Mouse (Mus musculus): Measurements from ENCODE around the gene Nanos3. TPM values are rescaled to one million over a fixed set of nuclear protein-coding genes. Genes with fewer than 3 reads are reported as not detected.

The Nanos3 gene
- polyA plus RNA-seq, 1 experiment = 0.87 TPM

- Histone ChIP-seq H3K36me3 (replicated peaks; ENCODE audit: low read length) (peaks cover 3% of the 10 kb centered on the region), H3K4me1 (peaks cover 65% of the 10 kb centered on the region), H3K9me3 (peaks cover 9% of the 10 kb centered on the region; the same call in 1 of the 2 replicates), H3K27me3 (replicated peaks) (peaks cover 31% of the 10 kb centered on the region), H3K4me3 (replicated peaks) (peak overlapping the region; percentile 92)
- TF ChIP-seq GATA1 (IDR thresholded peaks at IDR 0.05; ENCODE audit: borderline replicate concordance, low read length) = no peak
- no peak for TF ChIP-seq FLI1 (IDR thresholded peaks at IDR 0.05; ENCODE audit: low read length)
Measured at GRCm38 (mm10) chr8:84184085-84185043, 653 bp downstream of the Nanos3 start.

- Histone ChIP-seq H3K27me3 (replicated peaks) (peaks cover 31% of the 10 kb centered on the region), H3K9me3 (peaks cover 9% of the 10 kb centered on the region; the same call in 1 of the 2 replicates), H3K36me3 (replicated peaks; ENCODE audit: low read length) (peaks cover 3% of the 10 kb centered on the region), H3K4me1 (peaks cover 62% of the 10 kb centered on the region), H3K4me3 (replicated peaks) (peak overlapping the region; percentile 92)
- TF ChIP-seq FLI1 (IDR thresholded peaks at IDR 0.05; ENCODE audit: low read length) (no peak), GATA1 (IDR thresholded peaks at IDR 0.05; ENCODE audit: borderline replicate concordance, low read length) (no peak)
Measured at GRCm38 (mm10) chr8:84183261-84184084, 1.5 kb downstream of the Nanos3 start.

GRCm38 (mm10) chr8:84182833-84183232 lies 2.2 kb downstream of the Nanos3 start:
- peaks cover 61% of the 10 kb centered on the region for H3K4me1 ChIP-seq
- peak overlapping the region; percentile 92 for H3K4me3 ChIP-seq (replicated peaks)

GRCm38 (mm10) chr8:84180530-84181190 lies 4.4 kb downstream of the Nanos3 start:
- H3K9me3 ChIP-seq = peaks cover 9% of the 10 kb centered on the region; the same call in 1 of the 2 replicates
- peaks cover 33% of the 10 kb centered on the region for H3K27me3 ChIP-seq (replicated peaks)
- no peak for TF ChIP-seq GATA1 (IDR thresholded peaks at IDR 0.05; ENCODE audit: borderline replicate concordance, low read length)
- TF ChIP-seq FLI1 (IDR thresholded peaks at IDR 0.05; ENCODE audit: low read length) = no peak
- peaks cover 51% of the 10 kb centered on the region for H3K4me1 ChIP-seq
- peaks cover 3% of the 10 kb centered on the region for H3K36me3 ChIP-seq (replicated peaks; ENCODE audit: low read length)
- no peak overlapping the region for H3K4me3 ChIP-seq (replicated peaks)

More at GRCm38 (mm10) chr8:84182833-84183232, 2.2 kb downstream of the Nanos3 start:
- peaks cover 33% of the 10 kb centered on the region for H3K27me3 ChIP-seq (replicated peaks)
- TF ChIP-seq GATA1 (IDR thresholded peaks at IDR 0.05; ENCODE audit: borderline replicate concordance, low read length) (no peak), FLI1 (IDR thresholded peaks at IDR 0.05; ENCODE audit: low read length) (no peak)
- H3K36me3 ChIP-seq (replicated peaks; ENCODE audit: low read length) = peaks cover 3% of the 10 kb centered on the region
- peaks cover 9% of the 10 kb centered on the region; the same call in 1 of the 2 replicates for H3K9me3 ChIP-seq

GRCm38 (mm10) chr8:84179946-84180345 lies 5.1 kb downstream of the Nanos3 start:
- Histone ChIP-seq H3K4me1 (peaks cover 51% of the 10 kb centered on the region), H3K9me3 (peaks cover 5% of the 10 kb centered on the region; the same call in 1 of the 2 replicates), H3K27me3 (replicated peaks) (peaks cover 29% of the 10 kb centered on the region), H3K4me3 (replicated peaks) (no peak overlapping the region), H3K36me3 (replicated peaks; ENCODE audit: low read length) (no peaks in the 10 kb centered on the region)
- TF ChIP-seq GATA1 (IDR thresholded peaks at IDR 0.05; ENCODE audit: borderline replicate concordance, low read length) = no peak
- no peak for TF ChIP-seq FLI1 (IDR thresholded peaks at IDR 0.05; ENCODE audit: low read length)

- Histone ChIP-seq H3K9me3 (no peaks in the 10 kb centered on the region), H3K4me3 (replicated peaks) (no peak overlapping the region), H3K27me3 (replicated peaks) (peaks cover 16% of the 10 kb centered on the region), H3K36me3 (replicated peaks; ENCODE audit: low read length) (peaks cover 6% of the 10 kb centered on the region), H3K4me1 (peaks cover 42% of the 10 kb centered on the region)
- no peak for TF ChIP-seq FLI1 (IDR thresholded peaks at IDR 0.05; ENCODE audit: low read length)
- TF ChIP-seq GATA1 (IDR thresholded peaks at IDR 0.05; ENCODE audit: borderline replicate concordance, low read length) = no peak
Measured at GRCm38 (mm10) chr8:84178592-84178991, 6.4 kb downstream of the Nanos3 start.

- H3K4me3 ChIP-seq (replicated peaks) = no peak overlapping the region
- H3K4me1 ChIP-seq = peaks cover 44% of the 10 kb centered on the region
- TF ChIP-seq FLI1 (IDR thresholded peaks at IDR 0.05; ENCODE audit: low read length) (no peak), GATA1 (IDR thresholded peaks at IDR 0.05; ENCODE audit: borderline replicate concordance, low read length) (no peak)
- no peaks in the 10 kb centered on the region for H3K9me3 ChIP-seq
- H3K27me3 ChIP-seq (replicated peaks) = peaks cover 8% of the 10 kb centered on the region
- peaks cover 12% of the 10 kb centered on the region for H3K36me3 ChIP-seq (replicated peaks; ENCODE audit: low read length)
Measured at GRCm38 (mm10) chr8:84177405-84177804, 7.6 kb downstream of the Nanos3 start.

GRCm38 (mm10) chr8:84176560-84176959 lies 8.5 kb downstream of the Nanos3 start:
- TF ChIP-seq GATA1 (IDR thresholded peaks at IDR 0.05; ENCODE audit: borderline replicate concordance, low read length) (no peak), FLI1 (IDR thresholded peaks at IDR 0.05; ENCODE audit: low read length) (no peak)
- Histone ChIP-seq H3K36me3 (replicated peaks; ENCODE audit: low read length) (peaks cover 16% of the 10 kb centered on the region), H3K27me3 (replicated peaks) (peaks cover 6% of the 10 kb centered on the region), H3K4me1 (peaks cover 52% of the 10 kb centered on the region), H3K4me3 (replicated peaks) (no peak overlapping the region), H3K9me3 (no peaks in the 10 kb centered on the region)

- H3K4me3 ChIP-seq (replicated peaks) = no peak overlapping the region
- peaks cover 11% of the 10 kb centered on the region for H3K27me3 ChIP-seq (replicated peaks)
- no peaks in the 10 kb centered on the region for H3K9me3 ChIP-seq
- H3K4me1 ChIP-seq = peaks cover 61% of the 10 kb centered on the region
- peaks cover 16% of the 10 kb centered on the region for H3K36me3 ChIP-seq (replicated peaks; ENCODE audit: low read length)
- TF ChIP-seq FLI1 (IDR thresholded peaks at IDR 0.05; ENCODE audit: low read length) (no peak), GATA1 (IDR thresholded peaks at IDR 0.05; ENCODE audit: borderline replicate concordance, low read length) (no peak)
Measured at GRCm38 (mm10) chr8:84173861-84174260, 11.2 kb downstream of the Nanos3 start.
